Mouse (Mus musculus): Measurements from ENCODE around the gene Gm17268.

Gm17268 gene

DNA sequence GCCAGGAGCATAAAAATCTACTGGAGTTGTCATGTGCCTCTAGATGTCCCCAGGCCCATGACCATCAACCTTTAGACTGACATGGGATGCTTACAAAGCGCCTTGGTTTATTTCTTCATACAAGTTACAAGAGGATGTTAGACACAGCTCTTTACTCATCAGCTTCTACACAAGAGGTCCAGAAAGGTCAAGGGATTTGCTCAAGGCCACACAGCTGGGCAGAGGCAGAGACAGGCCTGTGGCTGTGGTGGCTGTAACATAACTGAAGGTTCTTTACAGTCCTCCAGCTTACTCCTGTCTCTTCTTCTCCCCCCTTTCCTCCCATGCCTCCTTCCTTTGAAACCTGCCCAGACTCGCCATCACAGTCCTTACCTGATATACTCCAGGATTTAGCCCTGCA is 8.2 kb downstream of the Gm17268 start:
- no peak for DNase-seq

DNA sequence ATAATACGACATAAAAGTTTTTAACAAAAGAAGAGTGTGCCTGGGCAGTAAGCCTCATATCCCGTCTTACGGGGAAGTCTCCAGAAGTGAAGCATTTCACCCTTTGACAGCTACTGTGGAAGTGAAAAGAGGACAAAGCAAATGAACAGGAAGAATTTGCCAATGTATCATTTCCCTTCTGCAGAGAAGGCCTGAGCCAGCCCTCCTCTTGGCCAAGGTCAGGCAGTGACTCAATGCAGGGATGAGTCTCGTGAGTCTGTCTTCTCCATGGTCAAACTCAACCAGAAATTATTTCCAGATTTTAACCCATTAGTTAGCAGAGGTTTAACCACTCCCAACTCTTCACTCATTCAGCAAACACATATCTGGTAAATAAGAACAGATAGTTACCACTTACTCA is 14.6 kb downstream of the Gm17268 start:
- DNase-seq, result no peak

DNA sequence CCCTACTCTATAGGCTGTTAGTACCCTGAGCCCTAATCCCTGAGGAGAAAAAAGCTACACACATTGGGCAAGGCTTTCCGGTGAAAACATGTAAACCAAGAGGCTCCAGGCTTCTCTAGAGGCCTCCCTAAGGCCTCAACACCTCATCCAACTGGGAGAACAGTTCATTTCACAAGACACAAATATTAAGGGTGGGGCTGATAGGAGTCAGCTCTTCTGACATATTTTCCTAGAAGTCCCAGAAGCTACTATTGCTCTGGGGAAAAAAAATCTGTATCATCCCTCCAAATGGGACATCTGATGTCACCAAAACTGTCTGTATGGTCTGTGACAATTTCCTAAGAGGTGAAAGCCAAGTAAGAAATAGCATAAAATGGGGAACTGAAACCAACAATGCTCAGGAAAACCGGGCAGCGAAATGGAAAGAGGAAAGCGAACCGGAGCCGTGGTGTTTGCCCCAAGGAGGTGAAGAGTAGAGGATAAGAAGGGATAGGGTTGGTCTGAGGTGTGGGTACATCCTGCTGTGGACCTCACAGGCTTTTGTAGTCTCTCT is 15.8 kb downstream of the Gm17268 start:
- no peak for DNase-seq

GRCm38 (mm10) chr11:82021406-82021805 is 17.0 kb downstream of the Gm17268 start:
- DNase-seq, result no peak

GRCm38 (mm10) chr11:82019793-82020192 is 18.6 kb downstream of the Gm17268 start:
- no peak for DNase-seq

- DNase-seq, result no peak
Measured at GRCm38 (mm10) chr11:82019389-82019788, 19.0 kb downstream of the Gm17268 start.

DNA sequence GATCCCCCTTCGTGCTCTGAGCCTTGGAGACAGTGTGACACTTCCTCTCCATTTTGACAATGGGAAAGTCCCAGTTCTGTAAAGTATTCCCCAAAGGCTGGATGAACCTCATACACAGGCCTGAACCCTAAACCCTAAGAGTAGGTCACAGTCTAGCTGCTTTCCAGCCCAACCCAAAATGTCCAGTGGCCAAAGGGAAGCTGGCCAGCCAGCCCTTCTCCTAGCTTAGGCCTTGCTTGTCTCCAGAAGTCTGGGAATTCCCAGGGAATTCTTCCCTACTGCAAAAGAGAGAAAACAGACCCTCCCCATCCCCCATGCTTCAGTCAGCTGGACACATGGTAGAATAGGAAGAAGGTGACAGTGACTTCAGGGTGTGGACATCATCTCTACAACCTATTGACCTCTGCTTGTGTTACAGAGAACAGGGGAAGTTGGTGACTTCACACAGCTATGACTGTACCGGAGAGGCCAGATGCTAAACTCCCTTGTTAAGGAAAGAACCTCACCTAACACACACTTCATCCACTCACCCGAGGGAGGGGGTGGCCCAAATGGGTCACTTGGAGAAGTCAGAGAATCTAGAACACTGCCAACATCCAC is 22.1 kb downstream of the Gm17268 start:
- DNase-seq, result no peak

- DNase-seq, result no peak
Measured at GRCm38 (mm10) chr11:82015066-82015465, 23.3 kb downstream of the Gm17268 start.

DNA sequence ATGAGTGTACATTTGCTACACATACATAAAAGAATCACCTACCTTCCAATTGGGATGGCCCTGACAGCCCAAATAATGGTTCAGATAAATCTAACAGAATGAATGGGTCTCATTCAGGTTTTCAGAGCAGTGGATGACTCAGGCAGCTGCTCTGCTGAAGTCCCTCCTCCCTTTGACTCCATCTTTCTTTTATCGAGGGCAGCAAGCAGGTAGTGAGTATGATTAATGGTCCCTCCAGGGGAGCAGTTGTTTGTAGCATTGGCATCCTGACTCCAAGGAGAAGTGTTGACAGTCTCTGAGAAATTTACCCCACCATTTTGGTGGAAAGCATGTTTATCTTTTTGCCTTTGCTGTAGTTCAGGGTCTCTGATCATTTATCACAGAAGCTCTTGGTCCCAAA is 24.6 kb downstream of the Gm17268 start:
- DNase-seq, result no peak

- no peak for DNase-seq
Measured at GRCm38 (mm10) chr11:82011411-82012193, 26.8 kb downstream of the Gm17268 start.

DNA sequence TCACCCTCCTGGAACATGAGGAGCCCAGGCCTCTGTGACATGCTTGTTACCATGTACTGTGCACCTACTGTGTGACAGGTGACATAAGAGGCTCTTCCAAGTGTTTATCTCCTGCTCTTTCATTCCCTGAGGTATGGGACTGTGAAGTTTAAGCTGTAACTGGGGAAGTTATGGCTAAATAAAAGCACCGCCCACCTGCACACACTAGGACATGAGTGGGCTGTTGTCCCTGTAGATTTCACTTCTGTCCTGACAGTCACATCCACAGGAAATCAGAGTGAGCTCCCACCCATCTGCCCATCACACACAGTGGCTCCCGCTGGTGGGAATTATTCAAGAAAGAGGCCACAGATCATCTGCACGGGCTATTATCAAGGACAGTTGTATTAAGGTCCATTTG is 28.2 kb downstream of the Gm17268 start:
- no peak for DNase-seq

- DNase-seq, result peak in 1 of 2 experiments; percentile 18
Measured at GRCm38 (mm10) chr11:82006796-82007423, 31.5 kb downstream of the Gm17268 start.

DNA sequence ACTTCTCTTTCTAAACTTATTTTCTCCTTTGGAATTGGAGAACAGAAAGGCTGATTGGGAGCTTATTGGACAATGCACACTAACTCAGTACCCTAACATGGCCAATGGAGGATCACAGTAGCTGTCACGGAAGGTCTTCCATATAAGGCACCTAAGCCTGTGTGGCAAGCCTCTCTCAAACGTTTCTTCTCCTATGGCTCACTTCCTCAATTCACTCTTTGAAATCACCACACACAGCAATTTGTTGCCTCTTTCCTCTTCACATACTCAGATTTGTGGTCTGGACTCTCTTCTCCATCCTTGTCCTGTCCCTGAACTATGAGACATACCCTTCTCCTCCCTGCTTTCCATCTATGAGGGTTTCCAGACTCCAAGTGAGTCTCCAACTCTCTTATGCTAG is 33.6 kb downstream of the Gm17268 start:
- DNase-seq, result no peak

DNA sequence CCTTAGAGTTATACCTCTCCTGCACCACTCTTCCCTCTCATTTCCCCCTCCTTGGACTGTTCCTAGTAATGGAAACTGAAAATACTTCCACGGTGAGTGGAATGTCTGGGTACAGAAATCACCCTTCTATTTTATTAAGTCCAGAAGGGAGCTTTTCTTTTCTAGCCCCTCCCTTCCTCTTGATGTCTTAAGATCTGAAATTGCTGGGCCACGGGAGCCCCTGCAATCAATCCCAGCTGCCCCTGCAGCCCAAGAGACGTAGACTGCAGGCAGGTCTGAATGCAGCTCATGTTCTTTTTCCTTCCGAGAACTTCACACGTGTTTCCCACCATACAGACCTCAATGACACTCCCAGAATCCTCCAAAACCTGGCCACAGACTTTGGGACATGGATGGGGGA is 37.8 kb downstream of the Gm17268 start:
- DNase-seq, result no peak

DNA sequence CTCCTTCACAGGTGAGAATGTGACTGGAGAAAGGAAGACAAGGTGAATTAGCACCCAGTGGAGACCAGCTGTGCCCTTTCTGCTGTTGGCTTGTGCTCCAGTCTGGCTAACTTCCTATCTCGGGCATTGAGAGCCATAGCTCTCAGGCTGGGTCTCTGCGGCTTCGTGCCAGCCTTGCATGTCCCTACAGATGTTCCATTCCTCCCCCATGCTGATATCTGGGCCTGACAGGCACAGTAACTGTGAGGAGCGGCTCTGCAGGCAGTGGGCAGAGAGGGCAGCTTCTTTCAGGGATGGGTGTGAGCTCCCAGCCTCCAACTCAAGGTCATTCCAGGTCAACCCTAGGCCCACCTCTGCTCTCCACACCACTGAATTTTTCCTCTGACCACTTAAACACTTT is 38.9 kb downstream of the Gm17268 start:
- no peak for DNase-seq

- no peak for DNase-seq
Measured at GRCm38 (mm10) chr11:81998646-81999045, 39.7 kb downstream of the Gm17268 start.

- DNase-seq, result no peak
Measured at GRCm38 (mm10) chr11:81997085-81997484, 41.3 kb downstream of the Gm17268 start.

GRCm38 (mm10) chr11:81996172-81996841 is 42.1 kb downstream of the Gm17268 start:
- peak; percentile 23 to 62 for DNase-seq

DNA sequence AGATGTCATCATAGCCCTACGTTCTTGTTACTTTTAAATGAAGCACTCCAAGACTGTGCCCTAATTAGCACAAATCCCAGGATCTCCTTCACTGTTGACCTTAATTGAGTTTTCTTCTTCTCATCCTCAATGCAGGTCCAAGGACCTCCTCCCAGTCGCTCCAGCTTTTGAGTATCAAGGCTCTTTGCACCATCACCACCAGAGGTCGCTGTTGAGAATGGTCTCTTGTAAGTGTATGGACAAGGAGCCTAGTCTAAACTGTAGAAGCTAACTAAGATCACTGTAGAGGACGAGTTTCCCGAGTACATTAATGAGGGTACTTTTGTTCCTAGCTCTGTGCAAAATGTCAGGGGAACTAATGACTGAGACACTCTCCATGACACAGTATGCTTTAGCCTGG is 55.2 kb downstream of the Gm17268 start:
- DNase-seq, result peak in 1 of 2 experiments; percentile 55

GRCm38 (mm10) chr11:81982191-81982590 is 56.2 kb downstream of the Gm17268 start:
- DNase-seq, result no peak

Measured in spleen, adult 18-20 months (tissue).